Mouse (Mus musculus) right cerebral cortex, adult 18-20 months (tissue): ENCODE measurements around the gene Mfsd6.

Experiments used
- DNase-seq: peaks from one replicate; pipeline ENCODE4 v3.0.0; 2022; ENCODE audit warnings: mixed read lengths

The Mfsd6 gene

DNA sequence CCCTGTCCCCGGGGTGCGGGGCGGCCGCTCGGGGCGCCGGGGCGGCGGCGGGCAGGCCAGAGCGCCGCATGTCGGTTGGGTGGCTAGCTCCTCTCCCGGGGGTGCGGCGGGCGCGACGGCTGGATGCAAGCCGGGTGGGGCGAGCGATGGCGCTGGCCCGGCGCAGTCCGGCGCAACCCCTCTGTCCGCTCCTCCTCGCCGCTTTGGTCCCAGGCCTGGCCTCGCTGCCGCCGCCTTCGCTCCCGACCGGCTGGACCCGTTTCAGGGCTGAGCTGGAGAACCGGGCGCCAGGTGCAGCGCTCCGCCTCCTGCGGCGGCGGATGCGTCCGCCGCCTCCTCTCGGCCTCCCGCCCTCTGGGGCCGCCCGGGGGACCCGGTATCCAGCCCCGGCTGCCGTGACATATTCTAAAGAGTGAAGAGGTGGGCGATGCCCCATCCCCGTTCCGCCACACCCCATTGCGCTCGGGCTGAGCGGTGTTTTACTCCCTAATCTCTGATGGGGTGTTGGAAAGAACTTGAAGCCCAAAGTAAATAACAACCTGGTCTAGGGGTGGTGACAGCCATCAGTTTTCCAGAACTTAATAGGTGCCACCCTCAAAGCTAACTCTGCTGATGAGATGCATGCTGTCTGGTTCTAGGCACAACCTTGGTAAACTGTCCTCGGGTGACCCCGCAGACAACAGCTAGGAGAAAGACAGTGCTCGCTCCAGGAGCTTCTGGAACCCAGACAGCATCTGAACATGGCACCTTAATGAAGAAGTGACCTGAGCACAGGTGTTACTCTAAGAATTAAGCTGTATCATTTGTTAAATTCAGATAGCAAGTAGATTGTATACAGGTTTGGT lies at the start of gene Mfsd6:
Gene Mfsd6, minus strand, starts transcription at position 407 of the 845 bp plus-strand sequence.
- DNase-seq: peak; percentile 49

DNA sequence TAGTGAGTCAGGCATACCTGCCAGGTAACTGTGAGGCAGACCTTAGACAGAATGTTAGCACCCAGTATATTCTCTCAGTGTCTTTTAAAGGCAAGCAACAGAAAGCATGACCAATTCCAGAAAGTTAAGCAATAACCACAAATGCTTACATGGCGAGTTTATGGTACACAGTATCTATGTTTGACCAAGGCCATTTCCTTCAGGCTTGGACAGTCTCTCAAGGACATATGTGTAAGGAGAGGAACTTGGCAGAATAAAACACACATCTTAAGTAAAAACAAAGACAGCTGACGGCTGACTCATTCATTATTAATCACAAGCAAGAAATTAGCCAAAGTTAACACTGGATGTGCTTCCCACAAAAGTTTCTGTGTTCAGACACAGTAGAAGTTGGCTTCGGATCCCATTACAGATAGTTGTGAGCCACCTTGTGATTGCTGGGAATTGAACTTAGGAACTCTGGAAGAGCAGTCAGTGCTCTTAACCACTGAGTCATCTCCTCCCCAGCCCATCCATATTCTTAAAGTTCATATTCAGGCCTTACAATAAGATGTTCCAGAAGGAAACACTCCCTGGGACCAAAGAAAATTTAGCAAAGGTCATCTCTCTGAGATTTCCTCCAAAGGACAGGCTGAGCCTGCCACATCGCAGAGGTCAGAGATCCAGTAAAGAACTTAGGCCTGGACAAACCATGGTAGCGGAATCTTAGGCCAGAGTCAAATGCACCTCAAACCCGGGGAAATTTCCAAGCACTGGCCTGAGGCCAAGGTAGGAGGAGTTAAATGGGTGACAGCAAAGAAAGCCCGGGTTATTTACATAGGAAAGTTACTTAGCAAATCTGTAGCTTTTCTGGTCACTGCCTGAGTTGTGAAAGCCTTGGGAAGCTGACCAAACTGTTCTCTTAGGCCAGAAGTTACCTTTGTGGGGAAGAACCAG lies 38.2 kb upstream of the Mfsd6 start:
- DNase-seq: no peak

DNA sequence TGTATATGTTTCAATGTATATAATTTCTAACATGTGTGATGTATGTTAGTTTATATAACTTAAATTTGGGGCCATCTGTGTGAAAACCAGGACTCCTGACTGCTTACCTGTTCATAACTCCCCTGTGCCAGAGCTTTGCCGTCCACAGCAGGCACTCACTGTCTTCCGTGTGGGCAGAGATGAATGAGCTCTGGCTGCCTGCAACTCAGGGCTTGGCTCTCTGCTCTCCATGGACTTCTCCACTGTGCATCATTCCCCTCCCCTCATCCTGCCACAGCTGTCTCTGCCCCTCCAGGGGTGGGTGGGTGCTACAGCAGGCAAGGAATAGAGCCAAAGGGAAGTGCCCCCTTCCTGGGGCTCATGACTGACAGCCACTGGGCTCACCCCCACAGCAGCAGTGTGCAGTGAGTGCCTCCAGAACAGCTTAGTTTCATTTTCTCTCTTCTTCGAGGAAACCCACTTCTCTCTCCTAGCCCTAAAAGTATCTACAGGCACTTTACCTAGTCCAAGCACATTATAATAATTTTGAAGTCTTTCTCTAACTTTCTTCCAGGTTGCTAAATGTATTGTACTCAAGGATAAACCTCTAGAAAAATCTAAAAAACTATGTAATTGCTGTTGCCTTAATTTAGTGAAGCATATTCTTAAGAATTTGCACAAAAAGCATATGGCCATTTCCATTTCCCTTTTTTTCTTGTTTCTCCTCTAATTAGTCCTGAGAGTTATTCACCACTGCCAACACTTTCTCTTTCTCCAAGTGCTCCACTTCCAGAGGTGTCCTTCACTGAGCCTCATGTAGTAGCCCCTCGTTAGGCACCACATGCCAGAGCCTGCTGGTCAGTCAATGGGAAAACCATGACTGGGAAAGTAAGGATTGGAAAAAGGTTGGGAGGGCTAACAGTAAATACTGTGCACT lies 36.9 kb upstream of the Mfsd6 start:
- no peak for DNase-seq

DNA sequence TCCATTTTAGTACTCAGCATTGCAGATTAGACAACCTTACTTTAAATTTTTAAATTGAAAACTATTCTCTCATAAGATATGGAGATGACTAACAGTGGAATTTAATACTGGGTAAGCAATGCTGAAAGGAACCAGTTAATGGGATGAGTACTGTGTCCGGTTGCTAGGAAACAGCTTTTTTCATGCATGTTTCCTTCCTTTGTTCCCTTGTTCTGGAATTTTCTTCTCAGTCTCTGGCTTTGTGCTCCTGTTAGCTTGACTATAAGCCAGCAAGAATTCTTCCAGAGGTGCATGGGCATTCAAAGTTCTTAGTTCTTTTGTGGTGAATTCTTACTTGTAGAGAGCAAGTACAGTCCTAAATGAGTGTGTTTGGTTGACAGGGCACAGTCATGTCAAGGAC lies 30.9 kb upstream of the Mfsd6 start:
- DNase-seq: no peak

DNA sequence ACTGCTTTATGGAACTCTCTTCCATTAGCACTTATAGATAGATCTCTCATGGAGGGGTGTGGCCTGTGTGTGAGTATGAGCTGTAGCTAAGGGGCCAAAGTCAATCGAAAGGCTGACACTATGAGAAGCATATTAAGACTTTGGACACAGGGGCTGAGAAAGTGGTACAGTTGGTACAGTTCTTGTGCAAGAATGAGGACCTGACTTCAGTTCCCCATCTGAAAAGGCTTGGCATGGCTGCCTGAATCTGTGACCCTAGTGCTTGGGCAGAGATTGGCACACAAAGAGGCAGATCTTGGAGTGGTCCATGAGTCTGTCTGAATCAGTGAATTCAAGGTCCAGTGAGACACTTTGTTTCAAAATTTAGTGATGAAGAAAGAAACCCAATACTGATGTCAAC lies 27.1 kb upstream of the Mfsd6 start:
- no peak for DNase-seq

DNA sequence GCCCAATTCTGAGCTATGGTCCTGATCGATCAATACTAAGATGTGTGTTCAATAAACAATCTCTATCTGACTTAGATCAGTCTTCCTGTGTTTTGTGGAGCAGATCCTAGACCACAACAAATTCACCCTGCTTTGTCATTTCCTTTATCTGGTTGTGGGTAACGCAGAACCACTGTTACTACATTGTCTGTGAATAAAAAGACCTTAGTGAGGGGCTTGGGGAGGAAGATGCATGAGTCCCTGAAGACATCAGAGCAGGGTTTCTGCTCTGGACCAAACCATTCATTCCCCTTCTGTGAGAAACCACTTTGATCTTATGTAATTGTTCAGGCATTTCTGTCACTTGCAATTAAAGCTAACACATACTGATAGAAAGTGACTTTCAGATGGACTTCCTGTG lies 26.6 kb upstream of the Mfsd6 start:
- DNase-seq: no peak

DNA sequence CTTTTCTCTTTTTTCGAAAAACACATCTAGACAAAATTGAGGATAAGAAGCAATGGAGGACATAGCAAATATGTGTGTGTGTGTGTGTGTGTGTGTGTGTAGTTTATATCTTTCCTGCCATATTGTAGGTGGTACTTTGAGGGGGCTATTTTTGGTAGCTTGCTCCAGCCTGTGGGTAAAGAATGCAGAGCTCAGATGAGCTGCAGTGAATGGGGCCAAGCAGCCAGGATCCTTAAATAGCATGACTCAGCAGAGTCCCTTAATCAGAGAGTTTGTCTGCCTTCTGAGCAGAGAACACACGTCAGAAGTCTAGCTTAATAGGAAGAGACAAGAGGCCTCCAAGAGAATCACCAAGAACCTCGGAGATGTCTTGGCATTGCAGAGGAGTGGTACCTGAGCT lies 25.4 kb upstream of the Mfsd6 start:
- DNase-seq: peak; percentile 18

DNA sequence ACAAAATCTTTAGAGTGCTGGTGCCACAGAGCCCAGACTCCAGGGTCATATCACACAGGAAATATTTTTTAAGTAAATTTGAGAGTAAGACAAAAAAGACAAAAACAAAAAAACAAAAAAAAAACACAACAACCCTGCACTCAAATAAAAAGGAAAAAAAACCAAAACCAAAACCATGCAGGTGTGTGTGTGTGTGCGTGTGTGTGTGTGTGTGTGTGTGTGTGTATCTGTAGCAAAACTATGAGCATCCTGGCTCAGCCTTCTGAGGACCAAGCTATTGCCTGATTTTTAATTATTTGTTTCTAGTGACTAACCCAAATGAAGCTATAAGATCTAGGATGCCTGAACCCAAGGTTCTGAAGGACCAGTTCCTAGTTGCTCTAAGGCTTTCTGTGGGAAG lies 24.4 kb upstream of the Mfsd6 start:
- DNase-seq: no peak

DNA sequence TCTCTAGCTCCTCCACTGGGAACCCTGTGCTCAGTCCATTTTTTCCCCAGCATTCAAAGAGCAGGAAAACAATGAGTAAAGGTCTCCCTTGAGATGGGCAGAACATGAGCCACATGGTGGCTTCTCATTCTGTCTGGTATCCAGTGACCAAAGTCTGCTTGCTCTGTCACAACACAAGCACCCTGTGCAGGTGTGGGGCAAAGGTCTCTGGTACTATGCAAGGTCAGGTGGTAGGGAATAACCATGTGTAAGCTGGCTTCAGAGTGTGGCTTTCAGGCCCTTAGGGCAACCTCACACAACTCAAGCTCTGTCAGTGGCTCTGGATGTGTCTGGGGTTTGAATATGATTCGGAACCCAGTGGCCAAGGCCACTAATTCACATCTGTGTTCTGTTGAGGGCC lies 22.7 kb upstream of the Mfsd6 start:
- no peak for DNase-seq

DNA sequence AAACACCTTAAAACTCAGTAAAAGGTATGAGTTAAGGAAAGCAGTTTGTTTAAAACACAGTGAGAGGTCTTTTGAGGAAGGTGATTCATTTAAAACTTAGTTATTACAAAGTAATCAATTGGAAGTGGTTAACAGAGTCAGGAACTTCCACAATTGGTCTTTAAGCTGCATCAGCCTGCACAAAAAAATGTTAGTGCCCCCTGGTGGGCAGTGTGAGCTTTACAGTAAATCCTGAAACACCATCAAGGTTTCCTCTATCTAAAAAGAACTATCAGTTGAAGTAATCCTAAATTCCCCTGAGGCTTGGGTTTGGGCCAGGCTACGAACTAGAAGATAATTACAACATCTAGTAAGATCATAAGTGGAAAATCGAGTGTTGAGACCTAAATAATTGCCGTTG lies 21.0 kb upstream of the Mfsd6 start:
- DNase-seq: peak; percentile 51

DNA sequence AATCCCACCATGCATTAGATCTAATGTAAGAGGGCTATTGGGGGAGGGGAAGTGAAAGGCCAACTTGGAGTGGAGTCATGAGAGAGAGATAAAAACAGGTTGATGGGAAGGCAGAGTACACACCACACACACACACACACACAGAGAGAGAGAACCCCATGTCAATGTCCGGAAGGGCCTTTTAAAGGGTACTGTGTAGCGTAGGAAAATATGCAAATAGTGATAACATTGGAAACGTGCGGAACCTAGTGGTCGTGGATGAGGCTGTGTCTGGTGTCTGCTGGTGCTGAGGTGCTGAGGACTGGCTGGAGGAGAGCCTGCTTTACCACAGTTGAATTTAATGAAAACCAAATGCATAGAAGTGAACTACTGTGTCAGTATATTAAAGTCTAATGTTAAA lies 15.3 kb upstream of the Mfsd6 start:
- DNase-seq: no peak

DNA sequence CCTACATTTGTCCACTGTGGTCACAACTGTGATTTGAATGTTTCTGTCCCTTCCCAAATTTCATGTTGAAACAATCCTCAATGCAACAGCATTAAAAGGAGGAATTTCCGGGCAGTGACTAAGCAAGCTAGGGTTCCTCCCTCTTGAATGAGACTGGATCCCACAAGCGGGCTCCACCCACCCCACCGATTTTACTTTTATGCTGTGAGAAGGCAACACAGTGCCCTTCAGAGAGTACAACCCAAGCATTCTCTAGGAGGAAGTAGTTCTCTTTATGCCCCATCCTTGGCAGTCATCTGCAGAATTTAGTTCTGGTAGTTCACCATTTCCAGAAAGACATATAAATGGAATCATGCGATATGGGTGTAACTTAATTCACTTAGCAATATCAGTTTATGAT lies 6.9 kb upstream of the Mfsd6 start:
- no peak for DNase-seq

DNA sequence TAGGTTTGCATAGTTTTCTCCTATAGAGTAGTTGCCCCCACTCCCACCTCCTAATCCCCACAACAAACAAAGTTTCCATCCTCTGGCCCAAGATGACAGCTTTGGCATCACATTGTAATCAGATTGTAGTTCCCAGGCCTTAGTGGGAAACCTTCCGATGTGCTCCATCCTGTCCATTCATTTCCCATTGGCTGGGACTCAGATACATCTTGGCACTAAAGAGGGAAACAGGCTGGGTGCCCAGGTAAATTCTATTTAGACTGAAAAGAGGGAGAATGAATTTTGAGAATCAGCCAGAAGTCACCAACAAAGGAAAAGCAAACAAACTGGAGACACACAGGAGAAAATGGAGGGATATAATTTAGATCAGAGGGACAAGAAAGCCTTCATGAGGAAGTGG lies 3.0 kb upstream of the Mfsd6 start:
- no peak for DNase-seq

DNA sequence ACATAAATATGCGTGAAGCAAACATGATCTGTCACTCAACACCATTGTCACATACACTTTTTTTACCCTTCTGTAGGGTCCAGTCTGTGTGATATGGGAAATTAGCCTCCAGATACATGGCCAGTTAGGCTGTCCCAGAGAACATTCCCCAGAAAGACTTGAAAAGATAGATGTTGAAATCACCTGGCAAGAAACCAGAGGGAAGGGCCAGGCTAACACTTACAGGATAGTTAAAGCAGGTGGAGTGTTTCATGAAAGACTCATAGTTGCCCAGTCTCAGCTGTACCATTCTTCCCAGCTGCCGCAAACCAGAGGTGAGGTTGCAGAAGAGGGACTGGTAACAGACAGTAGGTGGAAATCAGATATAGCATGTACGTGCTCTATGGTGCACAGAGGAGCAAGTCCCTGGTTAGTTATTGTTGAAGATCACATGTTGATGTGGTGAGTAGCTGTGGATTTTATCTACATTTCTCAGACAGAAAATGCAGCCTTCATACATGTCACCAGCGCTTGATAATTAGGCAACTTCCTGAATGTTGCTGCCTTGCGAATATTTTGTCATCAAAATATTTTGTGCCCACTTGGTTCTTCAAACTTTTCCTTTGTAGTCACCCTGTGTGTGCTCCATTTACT lies 1.7 kb upstream of the Mfsd6 start:
- no peak for DNase-seq

DNA sequence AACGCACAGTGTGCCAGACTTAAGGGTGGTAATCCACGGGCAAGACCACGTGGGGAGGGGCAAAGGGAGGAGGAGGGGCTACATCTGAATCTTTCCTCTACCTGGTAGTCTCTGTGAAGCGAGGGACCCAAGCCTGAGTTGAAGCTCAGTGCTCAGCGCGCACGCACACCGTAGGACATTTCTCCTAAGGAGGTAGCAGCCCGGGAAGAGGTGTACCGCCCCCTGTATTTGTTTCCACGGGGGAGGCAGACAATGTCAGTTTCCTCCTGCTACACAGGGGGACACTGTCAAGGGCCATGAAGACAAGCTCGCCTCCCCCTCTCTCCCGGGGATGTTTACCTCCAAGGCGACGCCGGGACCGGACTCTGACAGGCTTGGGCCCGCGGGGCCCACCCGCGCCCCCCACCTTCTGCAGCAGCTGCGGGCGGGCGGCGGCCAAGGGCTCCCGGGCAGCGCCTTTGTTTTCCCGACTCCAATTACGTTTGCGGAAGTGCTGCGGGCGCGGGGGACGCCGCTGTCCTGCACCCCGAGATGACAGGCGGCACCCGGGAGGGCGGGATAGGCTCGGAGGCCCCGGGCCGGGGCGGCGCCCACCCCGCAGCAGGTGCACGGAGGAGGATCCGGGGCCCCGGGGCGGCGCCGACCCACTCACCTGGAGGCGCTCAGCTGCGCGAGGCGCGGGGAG lies 749 bp downstream of the Mfsd6 start:
- DNase-seq: peak; percentile 62

DNA sequence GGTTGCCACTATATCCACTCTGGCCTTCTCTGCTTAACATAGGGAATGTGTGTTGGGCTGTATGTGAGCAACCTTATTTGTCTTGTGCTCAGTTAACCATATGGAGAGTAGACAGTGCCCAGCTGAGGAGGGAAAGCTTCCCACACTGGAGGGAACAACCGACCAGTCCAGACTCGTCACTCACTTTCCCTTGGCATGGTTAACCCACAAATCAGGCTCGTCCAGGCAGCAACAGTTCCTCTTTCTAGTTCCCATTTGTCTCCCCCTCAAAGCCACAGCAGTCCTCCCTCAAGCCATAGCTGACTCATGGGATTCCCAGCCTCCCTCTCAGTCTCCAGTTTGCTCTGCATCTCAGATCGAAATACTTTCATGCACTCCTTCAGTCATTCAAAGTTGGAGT lies 4.7 kb downstream of the Mfsd6 start:
- peak; percentile 41 for DNase-seq

DNA sequence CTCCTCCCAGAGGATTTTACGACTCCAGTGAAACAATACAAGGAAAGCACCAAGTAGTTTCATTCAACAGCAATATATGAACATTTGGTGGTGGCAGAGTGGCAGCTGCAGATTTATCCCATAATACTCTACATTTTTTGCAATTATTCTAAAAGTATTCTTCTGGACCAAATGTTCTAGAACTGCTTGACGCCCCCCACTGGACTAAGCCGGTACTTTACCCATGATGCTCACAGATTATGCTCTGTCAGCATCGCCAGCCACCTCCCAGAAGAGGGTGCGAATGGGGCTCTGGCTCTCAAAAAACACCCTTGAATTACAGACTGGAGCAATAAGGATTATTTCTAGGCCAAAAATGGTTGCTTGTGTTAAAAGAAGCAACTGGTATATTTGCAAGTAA lies 8.2 kb downstream of the Mfsd6 start:
- DNase-seq: no peak

DNA sequence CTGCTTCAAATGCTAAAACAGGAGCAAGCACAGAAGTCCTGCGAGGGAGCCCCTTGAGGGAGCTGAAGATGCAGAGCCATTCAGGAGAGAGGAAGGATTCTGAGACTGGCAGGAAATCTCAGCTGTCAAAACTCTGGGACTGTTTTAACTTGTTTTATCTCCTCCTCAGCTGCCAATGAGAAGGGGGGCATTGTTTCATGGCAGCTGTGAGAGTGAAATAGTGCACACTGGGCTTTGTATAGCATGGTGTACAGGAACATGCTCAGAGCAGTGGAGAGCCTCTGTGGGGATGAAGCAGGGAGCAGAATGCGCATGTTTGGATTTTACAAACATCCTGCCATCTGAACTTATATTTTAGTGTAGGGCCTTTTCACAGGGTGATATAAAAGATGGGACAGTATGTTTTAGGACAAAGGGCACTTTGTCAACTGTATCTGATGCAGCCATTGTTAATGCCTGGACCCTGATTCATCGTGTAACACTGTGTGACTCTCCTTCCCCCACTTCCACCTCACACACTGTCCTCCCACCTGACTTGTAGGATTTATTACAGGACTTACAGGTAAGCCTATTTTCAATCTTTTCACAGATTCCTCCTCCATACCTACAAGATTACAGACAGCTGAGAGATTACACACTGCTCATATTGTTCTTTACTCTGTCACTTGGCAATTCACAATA lies 9.1 kb downstream of the Mfsd6 start:
- no peak for DNase-seq

DNA sequence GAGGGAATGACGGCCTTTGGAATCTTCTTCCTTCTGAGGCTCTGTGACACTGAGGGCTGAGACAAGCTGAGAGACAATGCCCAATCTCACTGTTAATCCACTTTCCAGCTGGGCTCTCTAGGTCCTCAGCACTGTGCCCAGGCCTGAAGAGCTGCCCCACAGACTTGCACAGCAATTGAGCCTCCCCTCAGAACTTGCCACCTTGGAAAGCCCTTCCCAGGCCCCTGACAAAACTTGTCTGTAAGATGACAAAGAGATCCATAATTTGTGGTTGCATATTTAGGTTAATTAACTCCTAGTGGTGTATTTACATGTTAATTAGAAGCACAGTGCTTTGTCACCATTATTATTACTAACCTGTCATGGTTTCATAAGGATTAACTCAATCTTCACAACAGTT lies 12.8 kb downstream of the Mfsd6 start:
- no peak for DNase-seq

DNA sequence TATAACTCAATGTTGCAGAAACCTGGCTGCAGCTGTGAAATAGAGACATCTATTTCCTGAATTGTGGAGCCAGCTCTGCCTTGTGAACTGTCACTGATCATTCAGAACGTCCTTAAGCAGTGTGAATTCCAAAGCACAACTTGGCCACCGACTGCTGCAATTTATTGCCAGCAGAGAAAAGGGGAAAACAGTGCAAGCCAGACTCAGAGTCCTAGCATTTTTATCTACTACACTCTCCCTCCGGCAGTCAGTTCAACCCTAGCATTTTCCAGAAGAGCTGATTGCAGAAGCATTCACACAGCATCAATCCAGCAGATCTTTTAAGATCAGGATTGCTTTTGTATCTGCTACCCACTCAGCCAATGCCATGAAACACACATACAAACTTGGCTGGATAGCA lies 13.2 kb downstream of the Mfsd6 start:
- no peak for DNase-seq

DNA sequence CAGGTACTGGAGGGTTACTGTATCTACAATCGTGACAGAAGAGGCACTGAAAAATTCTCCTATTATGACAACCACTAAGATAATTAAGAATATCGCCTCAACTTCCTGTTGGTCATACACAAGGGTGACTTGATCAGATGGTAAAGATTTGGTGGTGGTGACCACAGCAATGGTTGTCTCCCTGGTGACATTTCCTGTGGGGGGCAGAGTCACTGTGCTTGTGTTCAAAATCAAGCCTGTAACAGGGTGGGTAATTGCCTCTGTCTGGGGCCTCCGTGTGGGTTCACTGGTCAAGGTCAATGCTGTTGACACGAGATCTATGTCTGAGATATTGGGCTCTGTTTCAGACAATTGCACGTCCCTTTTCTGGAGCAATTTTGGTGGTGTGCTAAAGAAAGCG lies 18.5 kb downstream of the Mfsd6 start:
- DNase-seq: no peak
